Mouse (Mus musculus) forebrain, embryonic 14.5 days (tissue): ENCODE results near the gene Brwd1. TPM values are rescaled to one million over a fixed set of nuclear protein-coding genes. Genes with fewer than 3 reads are reported as not detected.
"Not testable (repeated sequence)": the region's sequence is repeated elsewhere in the genome, so short reads cannot be mapped to it uniquely, and the experiment has no call there.

Source experiments
- ATAC-seq: fragments of 200-750 bp; cut with Nextera tagmentation; 2 replicates; pipeline ENCODE4 v1.8.0; 2017; ENCODE audit warnings: mild to moderate bottlenecking, moderate library complexity
- DNase-seq: peaks from one replicate; pipeline ENCODE4 v3.0.0-alpha.2; 2015; ENCODE audit warnings: low spot score
- H3K27ac ChIP-seq: fragments of 300-500 bp; sonication (generic); 2 replicates; pipeline ENCODE4 v1.5.1; 2014; ENCODE audit warnings: low read depth, mild to moderate bottlenecking, control low read depth, low read length, moderate library complexity
- H3K27me3 ChIP-seq: fragments of 300-500 bp; sonication (generic); replicated peaks from 2 replicates; pipeline ENCODE4 v1.6.1; 2014; ENCODE audit warnings: low read length, control low read depth, mixed read lengths; ENCODE audit not compliant: control insufficient read depth, insufficient read depth
- H3K36me3 ChIP-seq: fragments of 300-500 bp; sonication (generic); 2 replicates; pipeline ENCODE4 v1.6.1; 2014; ENCODE audit warnings: low read length, control low read depth; ENCODE audit not compliant: control insufficient read depth, insufficient read depth
- H3K4me1 ChIP-seq: fragments of 300-500 bp; sonication (generic); 2 replicates; pipeline ENCODE4 v1.6.1; 2014; ENCODE audit warnings: antibody characterized with exemption, low read length, control low read depth; ENCODE audit not compliant: control insufficient read depth, insufficient read depth
- H3K4me2 ChIP-seq: fragments of 300-500 bp; sonication (generic); 2 replicates; pipeline ENCODE4 v1.6.1; 2014; ENCODE audit warnings: mild to moderate bottlenecking, control low read depth, low read length
- H3K4me3 ChIP-seq: fragments of 300-500 bp; sonication (generic); 2 replicates; pipeline ENCODE4 v1.5.1; 2014; ENCODE audit warnings: low read depth, low read length, control low read depth
- H3K9ac ChIP-seq: fragments of 300-500 bp; sonication (generic); 2 replicates; pipeline ENCODE4 v1.6.1; 2014; ENCODE audit warnings: mild to moderate bottlenecking, low read length, control low read depth, moderate library complexity
- H3K9me3 ChIP-seq: fragments of 300-500 bp; sonication (generic); replicated peaks from 2 replicates; pipeline ENCODE4 v1.6.1; 2016; ENCODE audit warnings: low read length, control low read depth, mixed read lengths; ENCODE audit not compliant: control insufficient read depth
- WGBS: fragments of 180-500 bp; shearing (Covaris S2); extraction: QIAGEN DNeasy Blood & Tissue Kit; methylation state at CpG from one replicate; pipeline ENCODE4 v1.1.7; 2014; 5-methylcytosine and 5-hydroxymethylcytosine counted together
- polyA plus RNA-seq: library from polyadenylated mRNA; unstranded; fragments of >200 nt; fragmentation: Nextera tagmentation; extraction: Ambion mirVana; gene quantifications from 2 replicates; pipeline ENCODE4 v1.2.1, GENCODE M21; 2014

The Brwd1 gene
- polyA plus RNA-seq, 1 experiment from 2014 or later = 272 TPM

DNA sequence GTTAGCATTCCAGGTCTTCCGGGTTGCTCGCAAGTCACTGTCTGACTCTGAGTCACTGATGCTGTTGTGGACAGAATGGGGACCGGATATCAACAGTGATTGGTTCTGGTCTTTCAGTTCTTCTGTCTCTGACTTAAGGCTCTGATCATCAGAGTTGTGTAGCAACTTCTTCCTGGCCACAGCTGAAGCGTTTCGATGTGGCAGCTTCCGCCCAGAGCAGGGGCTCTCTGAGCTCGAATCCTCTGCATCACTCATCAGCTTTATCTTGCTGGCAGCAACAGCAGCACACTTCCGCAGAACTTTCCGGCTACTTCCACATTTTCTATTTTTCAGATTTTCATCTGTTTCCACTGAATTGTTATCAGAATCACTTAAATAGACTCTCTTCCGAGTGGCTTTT lies 78.0 kb downstream of the Brwd1 start:
- no CpG with 5 or more reads among the region's 10 CpGs for WGBS
- not testable (repeated sequence) for H3K4me3 ChIP-seq, H3K4me2 ChIP-seq, H3K4me1 ChIP-seq, H3K9me3 ChIP-seq, H3K27ac ChIP-seq, ATAC-seq, H3K27me3 ChIP-seq, H3K9ac ChIP-seq, DNase-seq
- peaks cover 48% of the 10 kb centered on the region for H3K36me3 ChIP-seq

DNA sequence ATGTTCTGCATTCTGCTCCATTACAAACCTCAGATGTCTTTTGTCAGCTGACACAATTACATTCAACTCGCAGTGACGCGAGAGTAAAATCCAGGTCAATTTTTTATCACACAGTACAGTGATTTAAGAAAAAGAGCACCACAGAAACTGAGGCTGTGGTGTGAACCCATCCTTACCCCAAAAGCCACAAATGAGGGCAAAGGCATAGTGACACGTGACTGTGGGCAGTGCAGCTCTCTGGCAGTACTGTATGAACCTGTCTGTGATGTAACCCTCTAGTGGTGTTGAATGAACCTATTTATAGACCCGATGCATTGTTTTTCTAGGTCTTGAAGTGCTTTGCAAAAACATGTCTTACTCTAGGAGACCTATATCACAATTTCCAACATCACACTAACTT lies 83.0 kb downstream of the Brwd1 start:
- Histone ChIP-seq H3K27me3 (no peaks in the 10 kb centered on the region), H3K36me3 (peaks cover 67% of the 10 kb centered on the region), H3K9me3 (no peaks in the 10 kb centered on the region), H3K4me1 (no peaks in the 10 kb centered on the region), H3K27ac (no peak overlapping the region), H3K4me2 (no peak overlapping the region), H3K9ac (no peak overlapping the region), H3K4me3 (no peak overlapping the region)
- ATAC-seq (no peak), DNase-seq (no peak)
- WGBS = 90% methylated on average over 5 of the region's 5 CpGs

GRCm38 (mm10) chr16:95996156-95996555 lies 86.2 kb downstream of the Brwd1 start:
- DNase-seq = no peak
- H3K9ac ChIP-seq = no peak overlapping the region
- no peak for ATAC-seq
- H3K9me3 ChIP-seq = no peaks in the 10 kb centered on the region
- H3K4me2 ChIP-seq = no peak overlapping the region
- H3K27me3 ChIP-seq = no peaks in the 10 kb centered on the region
- H3K4me3 ChIP-seq = no peak overlapping the region
- 89% methylated on average over 7 of the region's 7 CpGs for WGBS
- H3K36me3 ChIP-seq = peaks cover 60% of the 10 kb centered on the region
- no peak overlapping the region for H3K27ac ChIP-seq
- H3K4me1 ChIP-seq = peaks cover 4% of the 10 kb centered on the region

GRCm38 (mm10) chr16:95994576-95994975 lies 87.8 kb downstream of the Brwd1 start:
- not testable (repeated sequence) for H3K4me2 ChIP-seq, H3K9me3 ChIP-seq, H3K9ac ChIP-seq, H3K27ac ChIP-seq, ATAC-seq, DNase-seq, H3K4me1 ChIP-seq, H3K4me3 ChIP-seq, H3K27me3 ChIP-seq
- H3K36me3 ChIP-seq = peaks cover 46% of the 10 kb centered on the region
- WGBS = 90% methylated on average over 4 of the region's 4 CpGs

DNA sequence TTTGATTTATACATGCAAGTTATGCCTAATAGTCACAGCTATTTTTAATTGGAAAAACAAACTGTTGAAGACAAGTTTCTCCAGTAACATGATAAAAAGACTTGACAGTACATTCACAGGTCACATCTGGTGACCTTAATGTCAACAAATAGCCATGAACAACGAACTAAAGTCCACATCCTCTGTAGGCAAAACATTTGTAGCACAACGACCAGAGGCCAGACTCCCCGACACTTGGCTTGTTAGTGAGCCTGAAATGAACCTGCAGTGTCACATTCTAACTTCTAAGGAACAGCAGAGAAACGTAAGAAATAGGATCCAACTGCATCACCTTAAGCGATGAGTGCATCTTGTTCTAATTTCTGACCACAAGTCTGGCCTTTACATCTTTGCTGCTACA lies 89.7 kb downstream of the Brwd1 start:
- 86% methylated on average over 5 of the region's 5 CpGs for WGBS
- H3K36me3 ChIP-seq = peaks cover 38% of the 10 kb centered on the region
- no peak for ATAC-seq
- no peak for DNase-seq
- no peak overlapping the region for H3K4me2 ChIP-seq
- no peaks in the 10 kb centered on the region for H3K27me3 ChIP-seq
- H3K9me3 ChIP-seq = no peaks in the 10 kb centered on the region
- no peak overlapping the region for H3K9ac ChIP-seq
- peaks cover 9% of the 10 kb centered on the region for H3K4me1 ChIP-seq
- no peak overlapping the region for H3K27ac ChIP-seq
- no peak overlapping the region for H3K4me3 ChIP-seq

DNA sequence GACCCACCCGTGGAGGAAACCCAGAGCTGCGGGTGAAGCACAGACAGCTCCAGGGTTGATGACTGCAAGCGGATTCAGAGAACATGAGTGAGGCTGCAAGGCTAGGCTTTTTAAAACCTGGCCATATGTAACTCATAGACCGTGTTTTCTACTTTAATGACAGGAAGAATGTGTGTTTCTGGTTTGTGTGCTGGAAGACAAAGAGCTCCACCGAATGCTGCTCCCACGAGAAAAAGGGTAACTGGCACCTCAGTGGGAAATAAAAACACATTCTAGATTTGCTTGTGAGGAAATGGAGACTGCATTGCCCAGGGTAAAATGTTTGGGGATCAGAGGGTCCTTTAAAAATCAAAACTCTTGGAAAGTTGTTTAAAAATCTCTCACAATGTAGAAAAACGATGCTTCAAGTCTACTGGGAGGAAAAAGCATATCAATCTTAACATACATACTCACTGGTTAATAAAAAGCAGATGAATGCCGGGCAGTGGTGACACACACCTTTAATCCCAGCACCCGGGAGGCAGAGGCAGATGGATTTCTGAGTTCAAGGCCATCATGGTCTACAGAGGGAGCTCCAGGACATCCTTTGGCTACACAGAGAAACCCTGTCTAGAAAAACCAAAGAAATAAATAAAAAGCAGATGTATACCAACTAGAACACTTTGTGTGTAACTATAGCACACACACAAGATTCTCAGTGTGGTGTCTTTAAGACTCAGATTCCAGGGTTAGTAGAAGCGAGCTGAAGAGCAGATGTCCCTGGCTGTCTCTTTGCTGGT lies 91.0 kb downstream of the Brwd1 start:
- Histone ChIP-seq H3K36me3 (peaks cover 38% of the 10 kb centered on the region), H3K4me2 (peak overlapping the region; percentile 78), H3K4me3 (peak overlapping the region; percentile 78), H3K27ac (peak overlapping the region; percentile 61), H3K27me3 (no peaks in the 10 kb centered on the region), H3K9me3 (no peaks in the 10 kb centered on the region), H3K9ac (peak overlapping the region; percentile 71), H3K4me1 (peaks cover 9% of the 10 kb centered on the region)
- no peak for ATAC-seq
- 6% methylated on average over 10 of the region's 10 CpGs for WGBS
- peak; percentile 8 for DNase-seq

DNA sequence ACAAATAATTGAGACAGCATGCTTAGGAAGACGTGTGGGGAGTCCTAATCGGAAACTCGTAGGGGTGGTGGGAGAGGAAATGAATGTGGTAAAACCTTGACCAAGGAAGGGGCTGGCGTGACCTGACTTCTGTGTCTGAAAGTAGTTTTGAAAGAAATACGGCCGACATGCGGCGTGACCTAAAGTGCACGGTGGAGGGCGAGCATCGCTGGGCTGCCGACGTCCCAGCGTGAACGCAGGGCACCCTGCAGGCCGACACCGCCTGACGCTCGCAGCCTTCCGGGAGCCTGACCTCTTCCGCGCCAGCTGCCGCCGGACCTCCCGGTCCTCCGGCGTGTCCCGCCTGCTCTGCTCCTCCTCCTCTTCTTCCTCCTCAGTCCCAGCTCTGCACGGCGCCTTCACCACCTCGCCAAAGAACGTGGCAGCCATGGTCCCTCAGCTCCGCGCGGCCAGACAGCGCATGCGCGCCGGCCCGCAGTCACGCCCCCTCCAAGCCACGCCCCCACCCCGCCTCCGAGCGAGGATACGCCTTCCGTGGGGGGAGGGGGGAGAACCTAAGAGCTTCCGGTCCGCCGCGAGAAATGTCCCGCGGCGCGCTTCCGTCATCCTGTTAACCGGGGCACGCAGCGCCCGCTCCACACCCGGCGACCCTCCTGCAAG lies 91.7 kb downstream of the Brwd1 start, which contains the start of gene Psmg1:
Gene Psmg1 (minus strand): TSS at position 499 of the 660 bp plus-strand sequence.
- WGBS = under 1% methylated on average over 61 of the region's 62 CpGs
- peaks cover 39% of the 10 kb centered on the region for H3K36me3 ChIP-seq
- H3K4me1 ChIP-seq = peaks cover 9% of the 10 kb centered on the region
- DNase-seq (peak; percentile 97), ATAC-seq (peak; percentile 96)
- peak within 1 kb of the TSS; percentile 78 for H3K4me3 ChIP-seq
- no peaks in the 10 kb centered on the region for H3K27me3 ChIP-seq
- peak within 1 kb of the TSS; percentile 69 for H3K27ac ChIP-seq
- no peaks in the 10 kb centered on the region for H3K9me3 ChIP-seq
- H3K4me2 ChIP-seq = peak within 1 kb of the TSS; percentile 78
- H3K9ac ChIP-seq = peak within 1 kb of the TSS; percentile 82

GRCm38 (mm10) chr16:95984911-95985310 lies 97.4 kb downstream of the Brwd1 start:
- DNase-seq (no peak), ATAC-seq (no peak)
- no peak overlapping the region for H3K9ac ChIP-seq
- no peaks in the 10 kb centered on the region for H3K9me3 ChIP-seq
- H3K36me3 ChIP-seq = peaks cover 54% of the 10 kb centered on the region
- WGBS = 88% methylated on average over 5 of the region's 5 CpGs
- peaks cover under 1% of the 10 kb centered on the region; the same call in 1 of the 2 replicates for H3K4me1 ChIP-seq
- H3K4me3 ChIP-seq = no peak overlapping the region
- no peak overlapping the region for H3K4me2 ChIP-seq
- no peaks in the 10 kb centered on the region for H3K27me3 ChIP-seq
- H3K27ac ChIP-seq = no peak overlapping the region

GRCm38 (mm10) chr16:95983601-95984000 lies 98.7 kb downstream of the Brwd1 start:
- Histone ChIP-seq H3K27ac (no peak overlapping the region), H3K27me3 (no peaks in the 10 kb centered on the region), H3K4me3 (no peak overlapping the region), H3K36me3 (peaks cover 61% of the 10 kb centered on the region), H3K4me1 (no peaks in the 10 kb centered on the region), H3K4me2 (no peak overlapping the region), H3K9me3 (no peaks in the 10 kb centered on the region), H3K9ac (no peak overlapping the region)
- no peak for DNase-seq
- 81% methylated on average over 7 of the region's 7 CpGs for WGBS
- no peak for ATAC-seq
